Mouse (Mus musculus): ENCODE measurements around the gene Tpx2.

GRCm38 (mm10) chr2:152805111-152805490 is 42.7 kb upstream of the Tpx2 start:
- TF ChIP-seq CTCF (IDR thresholded peaks at IDR 0.05; ENCODE audit: borderline replicate concordance, control insufficient read depth, extremely low read depth, insufficient read depth, low read length, poor library complexity) (no peak), POLR2A (IDR thresholded peaks at IDR 0.05; ENCODE audit: control insufficient read depth, extremely low read depth, insufficient read depth, low read length, poor library complexity) (no peak)

Measured in thymus, adult 2 months (tissue).